17 mouse cellular contexts compared by ENCODE assay signal in genomic region chr14:118375641-118376040, GRCm38 (mm10).
"Had no signal": no experiment of that assay in that cellular context is flagged by ENCODE, and none has a peak within 500 bp of the region (broad histone marks: within the 10 kb centered on the region; RNA-seq: fewer than 3 reads in every experiment).

No protein-coding gene starts in this region.

- DNase-seq: retina, postnatal 1 day; right cerebral cortex, adult 18-20 months; right cerebral cortex, postnatal 14 days; right cerebral cortex, postnatal 25 days; right cerebral cortex, postnatal 4 days; spleen, adult 18-20 months; thymus, adult 18-20 months; thymus, adult 2 months; thymus, postnatal 14 days; thymus, postnatal 25 days; thymus, postnatal 36 days; thymus, postnatal 4 days had no signal

- H3K27ac ChIP-seq: neural tube, embryonic 12.5 days; neural tube, embryonic 13.5 days; neural tube, embryonic 15.5 days; stomach, embryonic 15.5 days; stomach, postnatal 0 days had no signal

- H3K9me3 ChIP-seq: neural tube, embryonic 12.5 days; neural tube, embryonic 13.5 days; neural tube, embryonic 15.5 days; stomach, embryonic 15.5 days had no signal

- H3K36me3 ChIP-seq: neural tube, embryonic 12.5 days; neural tube, embryonic 13.5 days; neural tube, embryonic 15.5 days; stomach, embryonic 15.5 days had no signal

- H3K9ac ChIP-seq: neural tube, embryonic 12.5 days; neural tube, embryonic 13.5 days; neural tube, embryonic 15.5 days; stomach, embryonic 15.5 days had no signal

- H3K27me3 ChIP-seq: neural tube, embryonic 15.5 days; stomach, embryonic 15.5 days had no signal

- H3K4me2 ChIP-seq: neural tube, embryonic 12.5 days; neural tube, embryonic 13.5 days; neural tube, embryonic 15.5 days; stomach, embryonic 15.5 days had no signal

- H3K4me1 ChIP-seq: neural tube, embryonic 12.5 days; neural tube, embryonic 13.5 days; neural tube, embryonic 15.5 days; stomach, embryonic 15.5 days had no signal

- H3K4me3 ChIP-seq: neural tube, embryonic 12.5 days; neural tube, embryonic 13.5 days; neural tube, embryonic 15.5 days; stomach, embryonic 15.5 days had no signal
